In the genomic region with DNA sequence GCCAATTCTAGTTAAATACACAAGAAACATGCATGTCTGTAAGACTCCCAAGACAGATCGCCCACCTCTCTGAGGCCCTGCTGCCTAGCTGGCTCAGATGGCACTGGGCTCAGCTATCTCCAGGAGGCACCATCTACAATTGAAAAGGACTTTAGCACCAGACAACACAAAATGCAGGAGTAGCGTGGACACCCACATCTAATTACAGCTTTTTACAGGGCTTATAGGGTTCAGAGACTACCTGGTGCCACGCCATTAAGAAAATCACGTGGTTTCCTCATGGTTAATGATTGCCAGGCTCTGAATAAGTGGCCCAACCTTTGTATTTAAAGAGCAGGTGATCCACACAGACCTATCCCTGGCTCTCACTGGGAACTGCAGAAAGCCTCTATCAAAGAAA, we compare ENCODE assay signal across 8 mouse cellular contexts. TPM values are rescaled to one million over a fixed set of nuclear protein-coding genes. Genes with fewer than 3 reads are reported as not detected.
DNase-seq lines count a peak whose midpoint lies in the region; ATAC-seq lines count a peak whose summit lies in the region.
"Had no signal": no experiment of that assay in that cellular context is flagged by ENCODE, and none has a peak within 500 bp of the region (broad histone marks: within the 10 kb centered on the region; RNA-seq: fewer than 3 reads in every experiment).

No protein-coding gene starts in this region.

- DNase-seq in thymus, postnatal 14 days, result peak; percentile 50
- DNase-seq in thymus, postnatal 0 days (ENCODE audit: low spot score), result no peak
- DNase-seq in adrenal gland, postnatal 4 days (ENCODE audit: low spot score in 2 of 2), result no peak
- no peak for DNase-seq in left cerebral cortex, postnatal 14 days (ENCODE audit: low spot score in 2 of 2)
- DNase-seq in right cerebral cortex, adult 18-20 months, result no peak

- H3K4me1 ChIP-seq in kidney, embryonic 15.5 days, result peaks cover 16% of the 10 kb centered on the region
- H3K4me1 ChIP-seq in liver, embryonic 15.5 days (replicated peaks), result peaks cover 9% of the 10 kb centered on the region

- H3K27me3 ChIP-seq in kidney, embryonic 15.5 days, result 0 out of 2 replicates have a peak, but pooled peaks cover 11% of the 10 kb centered on the region
- no peaks in the 10 kb centered on the region for H3K27me3 ChIP-seq in liver, embryonic 15.5 days

- 50% methylated on average over 4 of the region's 4 CpGs for WGBS in kidney, embryonic 15.5 days
- 33% methylated on average over 4 of the region's 4 CpGs for WGBS in liver, embryonic 15.5 days (ENCODE audit: insufficient replicate concordance)

- no peak overlapping the region for H3K4me3 ChIP-seq in kidney, embryonic 15.5 days (replicated peaks)
- H3K4me3 ChIP-seq in liver, embryonic 15.5 days (replicated peaks), result no peak overlapping the region

- intact Hi-C loops in left cerebral cortex, postnatal 14 days (cut with DNase I), result loop anchor here (2.0 to 10.0 kb wide), 3 partner anchors 196 to 398 kb away; no protein-coding TSS in a partner anchor

- peak overlapping the region; percentile 67 for H3K27ac ChIP-seq in kidney, embryonic 15.5 days
- no peak overlapping the region for H3K27ac ChIP-seq in liver, embryonic 15.5 days (replicated peaks)

- H3K9me3 ChIP-seq in kidney, embryonic 15.5 days (replicated peaks), result no peaks in the 10 kb centered on the region
- H3K9me3 ChIP-seq in liver, embryonic 15.5 days (replicated peaks), result no peaks in the 10 kb centered on the region

- peak overlapping the region; percentile 38; the same call in 1 of the 2 replicates for H3K4me2 ChIP-seq in kidney, embryonic 15.5 days
- H3K4me2 ChIP-seq in liver, embryonic 15.5 days, result peak overlapping the region; percentile 29

- H3K9ac ChIP-seq in kidney, embryonic 15.5 days, result no peak overlapping the region
- no peak overlapping the region for H3K9ac ChIP-seq in liver, embryonic 15.5 days

- H3K36me3 ChIP-seq in kidney, embryonic 15.5 days, result no peaks in the 10 kb centered on the region
- no peaks in the 10 kb centered on the region for H3K36me3 ChIP-seq in liver, embryonic 15.5 days (replicated peaks)

- peak; percentile 92 for ATAC-seq in kidney, embryonic 15.5 days (replicated peaks; ENCODE audit: low FRiP score)
- peak; percentile 64 for ATAC-seq in liver, embryonic 15.5 days (ENCODE audit: insufficient read depth)

RNA-seq across cellular contexts. Expression of a gene that starts 15.9 kb away (rescaled TPM):
- polyA plus RNA-seq in thymus, postnatal 0 days (2015; fragmentation: Nextera tagmentation; extraction: Ambion mirVana), result 281 and 293 TPM in 2 replicates
- polyA plus RNA-seq in kidney, embryonic 15.5 days (2015; fragmentation: Nextera tagmentation; extraction: Ambion mirVana), result 128 and 131 TPM in 2 replicates
- 16.6 and 18.9 TPM in 2 replicates for polyA plus RNA-seq in liver, embryonic 15.5 days (2015; fragmentation: Nextera tagmentation; extraction: Ambion mirVana)
- 10 to 100 TPM; 47.0 to 48.8 TPM for total RNA-seq in adrenal gland, postnatal 4 days (2021)
- 10 to 100 TPM; 20.5 to 22.8 TPM for total RNA-seq in left cerebral cortex, postnatal 14 days (2021)

RNA-seq across cellular contexts. Expression of a gene that starts 58.0 kb away (rescaled TPM):
- polyA plus RNA-seq in thymus, postnatal 0 days (2015; fragmentation: Nextera tagmentation; extraction: Ambion mirVana), result 13.4 and 16.4 TPM in 2 replicates
- 0.17 and 0.64 TPM in 2 replicates for polyA plus RNA-seq in kidney, embryonic 15.5 days (2015; fragmentation: Nextera tagmentation; extraction: Ambion mirVana)
- 0.23 and 0.32 TPM in 2 replicates for polyA plus RNA-seq in liver, embryonic 15.5 days (2015; fragmentation: Nextera tagmentation; extraction: Ambion mirVana)
- 1 to 10 TPM in 1 of 2 experiments, under 1 TPM in 1; 0.78 to 1.2 TPM for total RNA-seq in adrenal gland, postnatal 4 days (2021)
- total RNA-seq in left cerebral cortex, postnatal 14 days (2021), result 1 to 10 TPM; 1.8 to 2.6 TPM
- total RNA-seq: heart, postnatal 25 days had no signal
